Mouse (Mus musculus): ENCODE data around the gene Olfr905. TPM values are rescaled to one million over a fixed set of nuclear protein-coding genes. Genes with fewer than 3 reads are reported as not detected.

Olfr905 gene
- total RNA-seq (2021) = not detected
- long read RNA-seq, experiment 1 = 0 reads
- long read RNA-seq, experiment 2 = 0 reads

- no peak for DNase-seq (ENCODE audit: low spot score in 2 of 2)
- Histone ChIP-seq H3K27ac (no peak within 1 kb of the TSS), H3K4me3 (no peak within 1 kb of the TSS)
- TF ChIP-seq CTCF (conservative IDR thresholded peaks at IDR 0.05) = no peak
Measured at GRCm38 (mm10) chr9:38470807-38471206, at the start of gene Olfr905. TSS of gene Olfr905 (plus strand) at chr9:38471107.

DNA sequence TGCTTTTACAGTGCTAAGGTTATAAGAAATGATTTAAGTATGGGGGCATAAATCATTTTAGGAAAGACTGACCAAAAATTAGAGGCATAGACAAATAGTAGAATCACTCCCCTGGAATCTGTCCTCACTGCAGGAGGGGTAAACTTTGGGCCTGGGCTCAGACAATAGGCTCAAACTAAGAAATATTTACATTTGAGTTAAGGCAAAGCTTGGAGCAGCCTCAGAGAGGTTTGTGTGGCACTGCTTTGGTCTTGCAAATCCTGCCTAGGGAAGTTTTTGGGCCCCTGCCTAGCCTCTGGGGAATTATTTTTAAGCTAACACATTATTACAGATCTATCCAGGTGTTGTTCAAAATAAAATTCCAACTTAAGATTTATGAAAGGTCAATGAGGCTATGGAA lies 47.1 kb upstream of the Olfr905 start:
- DNase-seq (ENCODE audit: low spot score in 2 of 2) = no peak
- TF ChIP-seq CTCF (conservative IDR thresholded peaks at IDR 0.05) = no peak
- Histone ChIP-seq H3K4me3 (no peak overlapping the region), H3K27ac (no peak overlapping the region)

DNA sequence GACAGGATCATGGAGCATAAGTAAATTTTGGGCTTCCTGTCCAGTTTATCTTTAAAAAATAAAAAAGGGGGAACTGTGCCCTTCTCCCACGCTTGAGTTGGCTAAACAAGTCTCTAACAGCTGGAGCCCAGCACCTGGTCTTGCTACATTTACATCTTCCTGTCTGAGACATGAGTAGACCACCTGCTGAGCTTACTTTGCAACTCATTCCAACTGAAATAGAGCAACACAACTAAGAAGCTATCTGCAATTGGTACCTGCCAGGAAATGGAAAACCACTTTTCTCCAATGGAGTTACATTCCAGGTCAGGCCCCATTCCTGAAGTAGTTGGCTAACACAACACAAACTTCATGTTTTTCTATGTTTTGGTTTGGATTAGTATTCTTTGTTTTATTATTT lies 43.9 kb upstream of the Olfr905 start:
- Histone ChIP-seq H3K4me3 (no peak overlapping the region), H3K27ac (no peak overlapping the region)
- DNase-seq (ENCODE audit: low spot score in 2 of 2) = no peak
- no peak for TF ChIP-seq CTCF (conservative IDR thresholded peaks at IDR 0.05)

GRCm38 (mm10) chr9:38429155-38429554 lies 41.8 kb upstream of the Olfr905 start, which contains the start of gene Olfr901:
TSS of gene Olfr901 (plus strand) at chr9:38429455.
- no peak for TF ChIP-seq CTCF (conservative IDR thresholded peaks at IDR 0.05)
- no peak for DNase-seq (ENCODE audit: low spot score in 2 of 2)
- H3K4me3 ChIP-seq = no peak within 1 kb of the TSS
- no peak within 1 kb of the TSS for H3K27ac ChIP-seq

DNA sequence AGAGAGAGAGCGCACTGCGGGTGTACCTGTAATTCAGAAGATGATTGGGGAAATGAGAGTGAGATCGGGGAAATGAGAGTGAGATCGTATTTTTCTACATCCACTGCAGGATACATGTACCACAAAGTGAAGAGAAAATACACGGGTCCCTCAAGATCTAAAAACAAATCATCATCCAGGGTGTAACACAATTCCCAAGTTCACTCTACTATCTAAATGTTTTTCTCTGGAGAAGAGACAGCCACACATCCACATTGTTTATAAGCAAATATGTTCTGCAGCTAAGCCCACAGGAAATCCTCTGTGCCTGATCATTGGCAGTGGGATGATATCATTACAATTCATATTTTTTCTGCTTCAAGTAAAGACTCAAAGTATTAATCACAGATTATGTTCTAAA lies 23.6 kb upstream of the Olfr905 start, which contains the start of gene Olfr902:
Gene Olfr902 (plus strand): TSS at position 301 of the 400 bp plus-strand sequence.
- Histone ChIP-seq H3K4me3 (no peak within 1 kb of the TSS), H3K27ac (no peak within 1 kb of the TSS)
- no peak for TF ChIP-seq CTCF (conservative IDR thresholded peaks at IDR 0.05)
- no peak for DNase-seq (ENCODE audit: low spot score in 2 of 2)

DNA sequence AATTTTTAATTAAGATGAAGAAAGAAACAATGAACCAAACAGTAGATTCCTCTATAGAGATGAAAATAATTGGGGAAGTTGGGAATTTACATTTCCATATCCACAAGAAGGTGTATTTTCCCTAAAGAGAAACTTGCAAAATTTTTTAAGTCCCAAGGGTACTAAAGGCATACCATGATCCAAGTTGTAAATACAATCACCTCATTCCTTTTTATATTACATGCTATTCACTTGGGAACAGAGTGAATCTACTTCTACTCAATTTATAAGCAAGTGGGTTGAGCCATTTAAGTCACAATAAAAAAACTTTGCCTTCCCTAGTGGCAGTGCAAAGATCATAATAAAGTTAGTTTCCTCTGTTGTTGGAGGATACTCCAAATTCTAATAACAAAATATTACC lies 8.1 kb upstream of the Olfr905 start, which contains the start of gene Olfr904:
Gene Olfr904 (plus strand): TSS at position 301 of the 400 bp plus-strand sequence.
- no peak for TF ChIP-seq CTCF (conservative IDR thresholded peaks at IDR 0.05)
- Histone ChIP-seq H3K4me3 (no peak within 1 kb of the TSS), H3K27ac (no peak within 1 kb of the TSS)
- no peak for DNase-seq (ENCODE audit: low spot score in 2 of 2)

- Histone ChIP-seq H3K4me3 (no peak within 1 kb of the TSS), H3K27ac (no peak within 1 kb of the TSS)
- TF ChIP-seq CTCF (conservative IDR thresholded peaks at IDR 0.05) = no peak
- DNase-seq (ENCODE audit: low spot score in 2 of 2) = no peak
Measured at GRCm38 (mm10) chr9:38486785-38487184, 15.9 kb downstream of the Olfr905 start, which contains the start of gene Olfr906. TSS of gene Olfr906 (plus strand) at chr9:38487085.

DNA sequence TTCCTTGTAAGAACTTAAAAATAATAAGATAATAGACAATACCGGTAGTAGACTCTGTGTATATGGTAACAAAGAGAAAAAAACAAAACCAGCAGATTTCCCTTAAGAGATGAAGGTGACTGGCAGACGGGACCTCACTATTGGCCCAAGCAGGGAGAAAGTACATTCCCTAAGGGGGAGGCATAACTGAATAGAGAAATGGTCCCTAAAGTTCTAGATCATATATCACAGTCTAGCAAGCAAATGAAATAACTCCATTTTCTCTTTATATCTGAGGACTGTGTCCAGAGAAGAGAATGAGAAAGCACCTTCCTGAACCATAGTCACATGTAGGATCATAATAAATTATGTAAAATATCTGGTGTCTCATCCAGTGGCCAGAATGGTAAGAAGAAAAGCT lies 24.6 kb downstream of the Olfr905 start, which contains the start of gene Olfr907:
Gene Olfr907 (plus strand): TSS at position 301 of the 400 bp plus-strand sequence.
- Histone ChIP-seq H3K27ac (no peak within 1 kb of the TSS), H3K4me3 (no peak within 1 kb of the TSS)
- TF ChIP-seq CTCF (conservative IDR thresholded peaks at IDR 0.05) = no peak
- no peak for DNase-seq (ENCODE audit: low spot score in 2 of 2)

- DNase-seq (ENCODE audit: low spot score in 2 of 2) = no peak
- no peak for TF ChIP-seq CTCF (conservative IDR thresholded peaks at IDR 0.05)
- no peak overlapping the region for H3K27ac ChIP-seq
- no peak overlapping the region for H3K4me3 ChIP-seq
Measured at GRCm38 (mm10) chr9:38512353-38512752, 41.4 kb downstream of the Olfr905 start.

DNA sequence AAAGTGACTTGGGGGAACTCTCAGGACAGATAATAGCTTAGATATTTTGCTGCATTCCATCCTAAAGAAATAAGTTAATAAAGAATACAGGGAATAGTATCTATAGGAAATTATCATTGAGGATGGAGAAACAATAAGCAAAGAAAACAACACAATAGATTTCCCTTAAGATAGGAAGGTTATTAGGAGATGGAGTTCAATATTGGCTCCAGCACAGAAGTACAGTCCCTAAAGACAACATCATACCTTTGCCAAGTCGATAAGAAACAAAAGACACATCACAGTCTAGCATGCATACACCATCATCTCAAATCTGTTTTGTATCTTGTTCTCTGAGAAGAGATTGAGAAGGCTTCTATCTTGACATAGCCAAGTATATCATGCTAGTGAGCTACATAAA lies 50.4 kb downstream of the Olfr905 start, which contains the start of gene Olfr911-ps1:
Gene Olfr911-ps1 (plus strand): TSS at position 301 of the 400 bp plus-strand sequence.
- Histone ChIP-seq H3K27ac (no peak within 1 kb of the TSS), H3K4me3 (no peak within 1 kb of the TSS)
- no peak for TF ChIP-seq CTCF (conservative IDR thresholded peaks at IDR 0.05)
- DNase-seq (ENCODE audit: low spot score in 2 of 2) = no peak

Other genes starting within 250 kb of the Olfr905 start
- gene Olfr143, start 218.3 kb upstream of the Olfr905 start, total RNA-seq (2021) = not detected
- gene Olfr895, start 203.3 kb upstream of the Olfr905 start, total RNA-seq (2021) = not detected
- not detected for gene Olfr896-ps1, start 180.0 kb upstream of the Olfr905 start, total RNA-seq (2021)
- not detected for gene Olfr25, start 142.0 kb upstream of the Olfr905 start, total RNA-seq (2021)
- gene Olfr898, start 122.7 kb upstream of the Olfr905 start, total RNA-seq (2021) = not detected
- not detected for gene Olfr250, start 104.2 kb upstream of the Olfr905 start, total RNA-seq (2021)
- not detected for gene Olfr251, start 94.0 kb upstream of the Olfr905 start, total RNA-seq (2021)
- gene Olfr147, start 69.4 kb upstream of the Olfr905 start, total RNA-seq (2021) = not detected
- gene Olfr901, start 41.7 kb upstream of the Olfr905 start, total RNA-seq (2021) = not detected
- gene Olfr902, start 23.5 kb upstream of the Olfr905 start, total RNA-seq (2021) = not detected
- not detected for gene Olfr904, start 8.0 kb upstream of the Olfr905 start, total RNA-seq (2021)
- gene Olfr906, start 16.0 kb downstream of the Olfr905 start, total RNA-seq (2021) = not detected
- not detected for gene Olfr907, start 24.7 kb downstream of the Olfr905 start, total RNA-seq (2021)
- gene Olfr911-ps1, start 50.5 kb downstream of the Olfr905 start, total RNA-seq (2021) = not detected
- not detected for gene Olfr910, start 66.7 kb downstream of the Olfr905 start, total RNA-seq (2021)
- not detected for gene Olfr912, start 109.1 kb downstream of the Olfr905 start, total RNA-seq (2021)
- not detected for gene Olfr913, start 121.7 kb downstream of the Olfr905 start, total RNA-seq (2021)
- gene Olfr914, start 134.0 kb downstream of the Olfr905 start, total RNA-seq (2021) = not detected
- not detected for gene Olfr916, start 188.8 kb downstream of the Olfr905 start, total RNA-seq (2021)
- not detected for gene Olfr917, start 194.7 kb downstream of the Olfr905 start, total RNA-seq (2021)
- gene Olfr918, start 203.5 kb downstream of the Olfr905 start, total RNA-seq (2021) = not detected
- not detected for gene Olfr919, start 232.6 kb downstream of the Olfr905 start, total RNA-seq (2021)
- gene Vwa5a, start 247.2 kb downstream of the Olfr905 start, total RNA-seq (2021) = 10 to 100 TPM in 1 of 2 experiments, 1 to 10 TPM in 1; 9.6 to 14.1 TPM